Mouse (Mus musculus) hindbrain, embryonic 16.5 days (tissue): ENCODE measurements around the gene Irf1. TPM values are rescaled to one million over a fixed set of nuclear protein-coding genes. Genes with fewer than 3 reads are reported as not detected.

Experiments used
- ATAC-seq: fragments of 200-750 bp; cut with Nextera tagmentation; 2 replicates; pipeline ENCODE4 v1.8.0; 2017; ENCODE audit warnings: moderate TSS enrichment, moderate library complexity
- H3K27ac ChIP-seq: fragments of 300-500 bp; sonication (generic); 2 replicates; pipeline ENCODE4 v1.5.1; 2014; ENCODE audit warnings: low read depth, mild to moderate bottlenecking, control low read depth, low read length, moderate library complexity
- H3K27me3 ChIP-seq: fragments of 300-500 bp; sonication (generic); replicated peaks from 2 replicates; pipeline ENCODE4 v1.6.1; 2014; ENCODE audit warnings: low read length; ENCODE audit not compliant: control insufficient read depth, insufficient read depth
- H3K36me3 ChIP-seq: fragments of 300-500 bp; sonication (generic); 2 replicates; pipeline ENCODE4 v1.6.1; 2014; ENCODE audit warnings: mild to moderate bottlenecking, low read length, moderate library complexity, mixed read lengths; ENCODE audit not compliant: control insufficient read depth, insufficient read depth
- H3K4me1 ChIP-seq: fragments of 300-500 bp; sonication (generic); 2 replicates; pipeline ENCODE4 v1.6.1; 2014; ENCODE audit warnings: low read depth, low read length; ENCODE audit not compliant: control insufficient read depth, insufficient read depth
- H3K4me2 ChIP-seq: fragments of 300-500 bp; sonication (generic); 2 replicates; pipeline ENCODE4 v1.6.1; 2014; ENCODE audit warnings: mild to moderate bottlenecking, low read length, control low read depth, moderate library complexity
- H3K4me3 ChIP-seq: fragments of 300-500 bp; sonication (generic); 2 replicates; pipeline ENCODE4 v1.5.1; 2014; ENCODE audit warnings: mild to moderate bottlenecking, low read length, control low read depth, moderate library complexity
- H3K9ac ChIP-seq: fragments of 300-500 bp; sonication (generic); 2 replicates; pipeline ENCODE4 v1.6.1; 2014; ENCODE audit warnings: low read depth, mild to moderate bottlenecking, control low read depth, low read length, moderate library complexity
- H3K9me3 ChIP-seq: fragments of 300-500 bp; sonication (generic); 2 replicates; pipeline ENCODE4 v1.6.1; 2014; ENCODE audit warnings: mild to moderate bottlenecking, low read length, moderate library complexity; ENCODE audit not compliant: control insufficient read depth
- WGBS: fragments of 180-500 bp; shearing (Covaris S2); extraction: QIAGEN DNeasy Blood & Tissue Kit; methylation state at CpG from one replicate; pipeline ENCODE4 v1.1.7; 2014; 5-methylcytosine and 5-hydroxymethylcytosine counted together
- polyA plus RNA-seq: library from polyadenylated mRNA; unstranded; fragments of >200 nt; fragmentation: Nextera tagmentation; extraction: Ambion mirVana; gene quantifications from 2 replicates; pipeline ENCODE4 v1.2.1, GENCODE M21; 2015

Gene Irf1
- polyA plus RNA-seq, 1 experiment from 2014 or later, result 3.9 TPM

DNA sequence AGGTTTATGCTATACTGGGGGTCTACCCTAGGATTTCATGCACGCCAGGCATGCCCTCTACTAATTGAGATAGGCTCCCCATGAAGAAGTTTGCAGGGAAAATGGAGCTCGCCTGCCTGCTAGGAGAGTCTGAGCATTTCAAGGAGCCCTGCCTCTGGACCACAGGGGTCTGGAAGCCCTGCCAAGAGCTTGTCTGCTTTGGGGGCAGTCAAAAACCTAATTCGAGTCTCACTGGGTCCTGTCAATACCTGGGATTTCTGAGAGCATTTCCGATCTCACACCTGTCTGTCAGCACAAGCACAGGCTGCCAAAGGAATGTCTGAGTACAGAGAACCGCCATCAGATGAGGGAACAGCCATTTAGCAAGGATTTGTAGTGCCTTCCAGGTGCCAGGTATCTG lies 5.2 kb upstream of the Irf1 start:
- H3K9me3 ChIP-seq, result no peaks in the 10 kb centered on the region
- peaks cover 25% of the 10 kb centered on the region for H3K4me1 ChIP-seq
- H3K9ac ChIP-seq, result no peak overlapping the region
- no peaks in the 10 kb centered on the region for H3K36me3 ChIP-seq
- peaks cover 18% of the 10 kb centered on the region for H3K27me3 ChIP-seq
- no peak for ATAC-seq
- 49% methylated on average over 5 of the region's 5 CpGs for WGBS
- H3K27ac ChIP-seq, result no peak overlapping the region
- no peak overlapping the region for H3K4me2 ChIP-seq
- no peak overlapping the region for H3K4me3 ChIP-seq

DNA sequence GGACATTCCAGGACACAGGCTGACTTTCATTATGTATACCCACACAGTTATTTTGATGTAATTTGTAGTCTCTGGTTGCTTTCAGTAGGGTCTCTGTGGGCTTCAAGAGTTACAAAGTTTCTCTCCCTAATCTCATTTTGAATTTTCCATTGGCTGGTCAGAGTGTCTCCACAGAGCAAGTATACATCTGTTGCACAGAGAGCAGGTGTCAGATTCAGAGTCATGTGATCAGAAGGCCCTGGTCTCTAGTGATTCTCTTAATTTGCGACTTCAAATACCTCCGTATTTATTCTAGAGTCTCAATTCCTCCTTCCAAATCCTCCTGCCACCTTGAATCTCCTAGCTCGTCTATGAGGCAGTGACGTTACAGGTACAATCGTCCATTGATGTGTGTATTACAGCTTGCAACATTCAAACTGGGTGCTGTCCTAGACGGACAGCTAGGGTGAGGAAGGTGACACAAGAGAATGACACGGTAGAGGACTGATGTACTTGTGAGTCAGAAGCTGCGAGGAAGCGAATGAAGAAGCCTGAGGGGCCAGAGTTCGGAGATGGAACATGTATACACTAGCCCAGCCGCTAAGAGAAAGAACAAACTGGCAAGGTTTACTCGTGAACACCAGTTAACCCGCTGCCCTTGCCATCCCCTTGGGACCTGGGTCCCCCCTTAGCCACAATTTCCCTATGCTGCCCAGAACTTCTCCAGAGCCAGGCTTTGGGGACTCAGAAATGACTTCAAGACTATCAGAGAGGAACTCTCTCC lies 1.2 kb upstream of the Irf1 start:
- no peaks in the 10 kb centered on the region for H3K36me3 ChIP-seq
- no peak overlapping the region for H3K4me3 ChIP-seq
- peaks cover 8% of the 10 kb centered on the region for H3K27me3 ChIP-seq
- no peak overlapping the region for H3K27ac ChIP-seq
- WGBS, result 75% methylated on average over 13 of the region's 13 CpGs
- H3K9me3 ChIP-seq, result no peaks in the 10 kb centered on the region
- peaks cover 7% of the 10 kb centered on the region for H3K4me1 ChIP-seq
- no peak overlapping the region for H3K4me2 ChIP-seq
- ATAC-seq, result no peak
- no peak overlapping the region for H3K9ac ChIP-seq

DNA sequence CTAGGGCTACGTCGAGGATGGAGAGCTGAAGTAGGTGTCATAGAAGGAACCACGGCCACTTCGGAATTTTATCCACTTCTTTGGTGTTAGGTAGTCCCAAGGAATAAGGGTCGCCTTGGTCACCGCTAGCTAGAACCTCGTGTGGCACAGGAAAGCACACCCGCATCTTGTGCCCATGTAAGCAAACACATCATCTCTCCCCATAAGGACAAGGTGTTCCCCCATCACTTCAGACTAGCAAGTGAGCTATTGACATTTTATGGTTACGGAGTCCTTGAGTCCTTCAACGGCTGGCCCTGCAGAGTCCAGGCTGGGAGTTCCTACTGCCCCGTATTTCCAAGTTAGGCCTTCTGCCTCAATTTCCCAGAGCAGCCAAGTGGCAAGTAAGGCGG lies 633 bp upstream of the Irf1 start:
- H3K36me3 ChIP-seq, result no peaks in the 10 kb centered on the region
- H3K9me3 ChIP-seq, result no peaks in the 10 kb centered on the region
- WGBS, result 64% methylated on average over 12 of the region's 12 CpGs
- peaks cover 6% of the 10 kb centered on the region for H3K27me3 ChIP-seq
- H3K4me3 ChIP-seq, result peak overlapping the region; percentile 79
- ATAC-seq, result no peak
- H3K4me2 ChIP-seq, result peak overlapping the region; percentile 91
- peaks cover 4% of the 10 kb centered on the region for H3K4me1 ChIP-seq
- H3K9ac ChIP-seq, result peak overlapping the region; percentile 75
- no peak overlapping the region for H3K27ac ChIP-seq

DNA sequence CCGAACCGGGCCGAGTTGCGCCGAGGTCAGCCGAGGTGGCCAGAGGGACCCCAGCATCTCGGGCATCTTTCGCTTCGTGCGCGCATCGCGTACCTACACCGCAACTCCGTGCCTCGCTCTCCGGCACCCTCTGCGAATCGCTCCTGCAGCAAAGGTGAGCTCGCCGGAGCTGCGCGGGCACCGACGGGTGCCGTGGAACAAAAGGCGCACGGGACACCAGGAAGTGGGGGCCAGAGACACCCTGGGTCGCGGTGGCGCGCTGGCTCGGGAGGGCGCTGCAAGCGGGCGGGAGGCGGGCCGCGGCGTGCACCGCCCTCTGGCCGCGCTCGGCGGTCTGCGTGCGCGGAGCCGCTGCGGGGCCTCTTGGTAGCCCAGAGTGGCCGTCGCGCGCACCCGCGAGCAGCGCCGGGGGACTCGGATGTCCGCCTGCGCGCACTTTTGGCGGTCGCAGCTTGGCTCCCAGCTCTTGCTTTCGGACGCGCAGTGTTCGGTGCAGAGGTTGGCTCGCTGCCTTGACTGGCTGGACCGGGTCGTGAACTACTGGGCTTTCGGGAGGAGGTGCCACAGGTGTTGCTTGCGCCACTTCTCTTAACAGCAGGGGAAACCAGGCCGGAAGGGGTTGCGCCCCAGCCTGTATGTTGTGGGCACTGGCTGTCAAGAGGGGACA lies 444 bp downstream of the Irf1 start:
- WGBS, result under 1% methylated on average over 67 of the region's 75 CpGs
- Histone ChIP-seq H3K27ac (no peak overlapping the region), H3K27me3 (peaks cover 6% of the 10 kb centered on the region), H3K4me3 (peak overlapping the region; percentile 79), H3K4me1 (peaks cover 4% of the 10 kb centered on the region; the same call in 1 of the 2 replicates), H3K4me2 (peak overlapping the region; percentile 91), H3K9me3 (no peaks in the 10 kb centered on the region), H3K9ac (peak overlapping the region; percentile 75), H3K36me3 (no peaks in the 10 kb centered on the region)
- peak; percentile 75 for ATAC-seq

DNA sequence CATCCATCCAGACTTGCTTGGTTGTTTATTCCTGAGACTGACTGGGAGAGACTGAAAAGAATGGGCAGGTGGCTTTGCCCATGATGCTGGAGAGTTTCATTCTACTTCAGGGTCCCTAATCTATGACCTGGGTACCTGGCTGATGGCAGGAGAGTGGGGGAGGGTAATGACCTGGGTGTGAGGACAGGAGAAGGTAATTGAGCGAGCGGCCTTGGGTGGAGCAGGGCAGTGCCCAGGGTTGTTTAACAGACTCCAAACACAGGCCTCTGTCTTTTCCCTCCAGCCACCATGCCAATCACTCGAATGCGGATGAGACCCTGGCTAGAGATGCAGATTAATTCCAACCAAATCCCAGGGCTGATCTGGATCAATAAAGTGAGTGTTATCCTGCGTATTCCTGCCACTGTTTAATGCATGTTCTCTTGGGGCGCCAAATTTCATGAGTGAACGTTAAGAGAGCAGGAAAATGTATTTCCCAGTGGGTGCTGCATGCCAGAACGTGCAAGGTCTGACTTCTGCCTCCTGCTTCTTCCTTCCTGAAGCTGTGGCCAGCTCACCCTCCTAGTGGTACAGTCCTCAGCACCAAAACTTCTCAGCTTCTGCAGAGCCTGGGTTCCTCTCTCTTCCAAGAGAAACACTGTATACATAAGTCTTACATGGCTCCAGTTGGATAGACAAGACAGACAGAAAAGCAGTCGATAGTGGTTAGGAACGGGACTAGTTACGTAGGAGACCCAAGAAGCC lies 1.4 kb downstream of the Irf1 start:
- ATAC-seq, result no peak
- Histone ChIP-seq H3K36me3 (no peaks in the 10 kb centered on the region), H3K4me1 (peaks cover 4% of the 10 kb centered on the region; the same call in 1 of the 2 replicates), H3K9me3 (no peaks in the 10 kb centered on the region), H3K4me3 (no peak overlapping the region), H3K27ac (no peak overlapping the region), H3K4me2 (peak overlapping the region; percentile 91), H3K27me3 (peaks cover 6% of the 10 kb centered on the region), H3K9ac (no peak overlapping the region)
- 84% methylated on average over 11 of the region's 11 CpGs for WGBS

DNA sequence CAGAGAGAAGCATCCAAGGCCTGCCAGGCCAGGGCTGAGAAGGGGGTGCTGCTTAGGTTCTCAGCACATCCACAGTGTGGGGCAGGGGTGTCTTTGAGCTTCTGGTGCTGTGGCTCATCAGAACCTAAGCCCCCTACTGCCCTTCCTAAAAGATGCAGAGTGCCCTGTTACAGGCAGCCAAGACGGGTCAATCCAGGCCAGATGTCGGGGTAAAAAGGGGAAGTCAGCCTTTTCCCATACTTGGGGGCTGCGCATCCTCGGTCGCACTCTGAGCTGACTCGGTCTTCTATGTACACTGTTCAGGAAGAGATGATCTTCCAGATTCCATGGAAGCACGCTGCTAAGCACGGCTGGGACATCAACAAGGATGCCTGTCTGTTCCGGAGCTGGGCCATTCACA lies 2.7 kb downstream of the Irf1 start:
- 83% methylated on average over 9 of the region's 9 CpGs for WGBS
- H3K4me2 ChIP-seq, result no peak overlapping the region
- ATAC-seq, result no peak
- no peak overlapping the region for H3K4me3 ChIP-seq
- H3K9me3 ChIP-seq, result no peaks in the 10 kb centered on the region
- peaks cover 4% of the 10 kb centered on the region; the same call in 1 of the 2 replicates for H3K4me1 ChIP-seq
- no peaks in the 10 kb centered on the region for H3K36me3 ChIP-seq
- H3K27me3 ChIP-seq, result peaks cover 6% of the 10 kb centered on the region
- H3K9ac ChIP-seq, result no peak overlapping the region
- H3K27ac ChIP-seq, result no peak overlapping the region

DNA sequence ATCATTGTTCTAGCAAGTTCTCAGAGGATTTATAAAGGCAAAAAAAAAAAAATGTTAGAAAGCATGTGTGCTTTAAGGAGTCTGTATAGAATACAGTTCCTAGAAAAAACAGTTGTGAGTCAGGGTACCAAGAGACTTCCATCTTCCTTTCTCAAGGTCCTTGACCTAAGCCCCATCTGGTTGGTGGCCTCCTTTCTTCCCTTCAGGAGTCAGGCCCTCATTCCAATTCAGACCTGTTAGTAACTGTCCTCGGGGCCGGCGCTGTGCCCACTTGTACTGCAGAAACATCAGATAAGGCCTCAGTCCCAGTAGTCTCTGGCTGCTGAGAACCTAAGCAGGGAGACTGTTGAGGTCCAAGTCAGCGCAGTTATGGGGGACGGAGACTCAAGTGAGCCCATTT lies 3.3 kb downstream of the Irf1 start, which contains the start of gene Gm17334:
Gm17334 (minus strand) TSS at position 101 of the 400 bp plus-strand sequence.
- ATAC-seq, result no peak

DNA sequence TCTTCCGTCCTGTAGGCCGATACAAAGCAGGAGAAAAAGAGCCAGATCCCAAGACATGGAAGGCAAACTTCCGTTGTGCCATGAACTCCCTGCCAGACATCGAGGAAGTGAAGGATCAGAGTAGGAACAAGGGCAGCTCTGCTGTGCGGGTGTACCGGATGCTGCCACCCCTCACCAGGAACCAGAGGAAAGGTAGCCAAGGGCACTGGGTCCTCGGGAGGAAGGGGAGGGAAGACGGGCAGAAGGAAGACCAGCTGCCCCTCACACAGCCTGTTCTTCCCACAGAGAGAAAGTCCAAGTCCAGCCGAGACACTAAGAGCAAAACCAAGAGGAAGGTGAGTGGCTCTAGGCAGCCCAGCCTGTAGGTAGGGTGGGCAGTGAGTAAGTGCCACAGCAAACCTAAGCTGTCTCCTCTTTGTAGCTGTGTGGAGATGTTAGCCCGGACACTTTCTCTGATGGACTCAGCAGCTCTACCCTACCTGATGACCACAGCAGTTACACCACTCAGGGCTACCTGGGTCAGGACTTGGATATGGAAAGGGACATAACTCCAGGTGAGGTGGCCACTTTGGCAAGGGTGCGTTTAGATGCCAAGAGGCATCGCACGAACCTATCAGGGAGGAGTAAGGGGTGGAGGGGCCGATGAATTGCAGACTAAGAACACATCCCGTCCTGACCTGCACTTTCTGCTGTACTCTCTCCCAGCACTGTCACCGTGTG lies 4.0 kb downstream of the Irf1 start:
- 94% methylated on average over 16 of the region's 16 CpGs for WGBS
- H3K4me3 ChIP-seq, result no peak overlapping the region

More for the DNA sequence above, 3.3 kb downstream of the Irf1 start, which contains the start of gene Gm17334:
- H3K27ac ChIP-seq, result no peak within 1 kb of the TSS
- H3K36me3 ChIP-seq, result no peaks in the 10 kb centered on the region
- H3K9me3 ChIP-seq, result no peaks in the 10 kb centered on the region
- peaks cover 6% of the 10 kb centered on the region for H3K27me3 ChIP-seq
- no peak within 1 kb of the TSS for H3K9ac ChIP-seq
- H3K4me2 ChIP-seq, result no peak within 1 kb of the TSS
- 93% methylated on average over 5 of the region's 5 CpGs for WGBS
- H3K4me1 ChIP-seq, result peaks cover 4% of the 10 kb centered on the region; the same call in 1 of the 2 replicates
- H3K4me3 ChIP-seq, result no peak within 1 kb of the TSS

More for the DNA sequence above, 4.0 kb downstream of the Irf1 start:
- H3K9ac ChIP-seq, result no peak overlapping the region
- no peak overlapping the region for H3K4me2 ChIP-seq
- H3K27me3 ChIP-seq, result peaks cover 5% of the 10 kb centered on the region
- ATAC-seq, result no peak
- H3K36me3 ChIP-seq, result no peaks in the 10 kb centered on the region
- peaks cover 4% of the 10 kb centered on the region; the same call in 1 of the 2 replicates for H3K4me1 ChIP-seq
- H3K27ac ChIP-seq, result no peak overlapping the region
- no peaks in the 10 kb centered on the region for H3K9me3 ChIP-seq
